Mouse (Mus musculus) ovary, postnatal 10 days (tissue): ENCODE measurements at regions not wholly inside any gene's neighbourhood (a gene's known extent, or its start where the extent isn't known, plus 50 kb on each side); places are given as distances from the start of the nearest gene placed in this dataset.
A peak's percentile ranks its signal among the peaks of the same experiment; 100 is the strongest.

Experiments
- DNase-seq: peaks from one replicate; pipeline ENCODE4 v3.0.0; 2022; ENCODE audit warnings: low spot score

DNA sequence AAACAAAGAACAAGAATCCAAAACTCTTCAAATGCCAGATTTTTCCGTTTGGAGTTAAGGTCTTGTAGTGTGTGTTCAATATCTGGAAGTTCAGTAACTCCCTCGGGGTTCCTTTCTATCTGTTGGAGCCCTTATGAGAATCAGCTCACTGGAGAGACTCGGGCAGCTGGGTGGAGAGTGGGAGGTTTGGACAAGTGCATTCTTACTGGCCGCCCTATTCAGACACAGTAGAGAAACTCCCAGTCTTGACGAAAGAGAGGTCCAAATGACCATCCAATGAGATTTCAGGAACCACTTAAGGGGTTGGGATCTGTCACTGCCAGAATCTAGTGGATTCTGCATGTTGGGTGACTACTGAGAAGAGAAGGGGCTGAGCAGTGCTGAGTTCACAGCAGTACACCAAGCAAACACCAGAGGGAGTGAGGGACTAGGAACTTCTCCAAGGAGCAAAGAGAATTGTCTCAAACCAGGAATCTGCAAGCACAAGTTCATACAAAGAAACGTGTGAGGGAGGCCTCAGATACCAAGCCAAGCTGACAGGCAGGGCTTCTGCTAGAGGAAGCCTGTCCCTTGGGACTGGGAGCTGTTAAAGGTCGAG, 310.0 kb upstream of the Magi2 start:
- peak; percentile 15 for DNase-seq

DNA sequence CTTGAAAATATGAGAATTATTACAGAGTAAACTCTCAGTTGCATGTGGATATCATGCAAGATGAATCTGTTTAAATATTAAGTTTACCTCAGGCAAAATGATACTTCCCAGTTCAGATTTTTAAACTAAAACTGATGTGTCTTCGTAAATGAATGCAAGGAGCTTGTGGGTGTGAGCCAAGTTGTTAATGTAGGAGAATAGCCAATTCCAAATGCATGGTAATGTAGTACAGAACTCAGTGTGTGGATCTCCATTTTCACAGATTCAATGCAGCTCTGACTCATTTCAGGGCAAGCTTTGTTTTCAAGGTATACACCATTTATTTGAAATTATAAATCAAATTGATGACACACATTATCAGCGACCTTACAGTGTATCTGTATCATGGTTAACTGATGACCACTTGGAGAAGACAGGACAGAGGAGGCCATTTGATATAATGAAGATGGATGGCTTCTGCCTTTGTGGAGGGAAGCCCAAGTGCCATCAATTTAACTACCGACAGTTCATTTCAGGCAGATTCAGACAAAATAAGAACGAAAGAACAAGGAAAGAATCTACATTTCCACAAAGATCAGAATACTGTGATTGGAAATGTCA, 272.9 kb upstream of the Magi2 start:
- DNase-seq = no peak
